Mouse (Mus musculus) heart, adult 8-10 months (tissue): ENCODE results near the gene Tbx20. TPM values are rescaled to one million over a fixed set of nuclear protein-coding genes. Genes with fewer than 3 reads are reported as not detected.

Experiments used
- DNase-seq: peaks from one replicate; pipeline ENCODE4 v3.0.0; 2022; ENCODE audit warnings: low spot score
- total RNA-seq, 4 experiments: library from RNA; stranded (reverse); gene quantifications; 2 replicates each; pipeline ENCODE4 v1.2.4; 2022

Gene Tbx20
- total RNA-seq, 4 experiments from 2014 or later: 80.1 to 90.6 (median 87.4) TPM

- DNase-seq: no peak
Observed at GRCm38 (mm10) chr9:24769611-24770010, 4.5 kb downstream of the Tbx20 start.

- DNase-seq: no peak
Observed at GRCm38 (mm10) chr9:24767056-24767455, 7.0 kb downstream of the Tbx20 start.

- DNase-seq: no peak
Observed at GRCm38 (mm10) chr9:24765572-24765971, 8.5 kb downstream of the Tbx20 start.

GRCm38 (mm10) chr9:24760461-24760860 lies 13.6 kb downstream of the Tbx20 start:
- no peak for DNase-seq

- DNase-seq: no peak
Observed at GRCm38 (mm10) chr9:24744958-24745357, 29.1 kb downstream of the Tbx20 start.

- DNase-seq: no peak
Observed at GRCm38 (mm10) chr9:24701246-24701645, 72.9 kb downstream of the Tbx20 start.

- no peak for DNase-seq
Observed at GRCm38 (mm10) chr9:24696405-24696778, 77.7 kb downstream of the Tbx20 start.

GRCm38 (mm10) chr9:24695700-24696404 lies 78.3 kb downstream of the Tbx20 start, which contains the start of gene Dpy19l2:
TSS of gene Dpy19l2 (minus strand) at chr9:24696293.
- no peak for DNase-seq

Other genes with a start within 250 kb of the Tbx20 start
- gene Cypt4, start 149.1 kb downstream of the Tbx20 start, total RNA-seq: not detected
- under 1 TPM in 2 of 4 experiments, not detected in 2; 0.08 to 0.09 TPM for gene Dpy19l2, start 78.0 kb downstream of the Tbx20 start, total RNA-seq